Mouse (Mus musculus): ENCODE measurements around the gene Cdh5. TPM values are rescaled to one million over a fixed set of nuclear protein-coding genes. Genes with fewer than 3 reads are reported as not detected.
"Not testable (repeated sequence)": the region's sequence is repeated elsewhere in the genome, so short reads cannot be mapped to it uniquely, and the experiment has no call there.

The Cdh5 gene
- polyA plus RNA-seq, 1 experiment from 2014 or later = 9.1 TPM

GRCm38 (mm10) chr8:104098671-104099346 lies 2.6 kb upstream of the Cdh5 start:
- Histone ChIP-seq H3K4me2 (no peak overlapping the region), H3K4me3 (no peak overlapping the region), H3K4me1 (peaks cover 6% of the 10 kb centered on the region), H3K9ac (no peak overlapping the region), H3K9me3 (replicated peaks) (no peaks in the 10 kb centered on the region), H3K27me3 (no peaks in the 10 kb centered on the region), H3K27ac (no peak overlapping the region), H3K36me3 (ENCODE audit: poor library complexity, severe bottlenecking) (no peaks in the 10 kb centered on the region)
- WGBS = 40% methylated on average over 6 of the region's 6 CpGs
- ATAC-seq = peak; percentile 60

GRCm38 (mm10) chr8:104099347-104100099 lies 1.9 kb upstream of the Cdh5 start:
- no peaks in the 10 kb centered on the region for H3K9me3 ChIP-seq (replicated peaks)
- no peak overlapping the region for H3K4me2 ChIP-seq
- H3K9ac ChIP-seq = no peak overlapping the region
- no peaks in the 10 kb centered on the region for H3K27me3 ChIP-seq
- H3K27ac ChIP-seq = no peak overlapping the region
- no peaks in the 10 kb centered on the region for H3K36me3 ChIP-seq (ENCODE audit: poor library complexity, severe bottlenecking)
- H3K4me1 ChIP-seq = peaks cover 6% of the 10 kb centered on the region
- peak; percentile 39; the same call in 1 of the 2 replicates for ATAC-seq
- no peak overlapping the region for H3K4me3 ChIP-seq
- 66% methylated on average over 20 of the region's 20 CpGs for WGBS

- not testable (repeated sequence) for ATAC-seq; H3K27me3 ChIP-seq; H3K27ac ChIP-seq; H3K4me1 ChIP-seq; H3K4me3 ChIP-seq; H3K4me2 ChIP-seq; H3K9ac ChIP-seq; H3K36me3 ChIP-seq (ENCODE audit: poor library complexity, severe bottlenecking); H3K9me3 ChIP-seq (replicated peaks)
- WGBS = 95% methylated on average over 6 of the region's 6 CpGs
Measured at GRCm38 (mm10) chr8:104100724-104101123, 701 bp upstream of the Cdh5 start.

- Histone ChIP-seq H3K4me2 (no peak overlapping the region), H3K27me3 (no peaks in the 10 kb centered on the region), H3K36me3 (ENCODE audit: poor library complexity, severe bottlenecking) (no peaks in the 10 kb centered on the region), H3K9me3 (replicated peaks) (no peaks in the 10 kb centered on the region), H3K27ac (no peak overlapping the region), H3K4me3 (no peak overlapping the region), H3K4me1 (peaks cover 6% of the 10 kb centered on the region), H3K9ac (no peak overlapping the region)
- WGBS = 75% methylated on average over 7 of the region's 7 CpGs
- no peak for ATAC-seq
Measured at GRCm38 (mm10) chr8:104103462-104103861, 2.0 kb downstream of the Cdh5 start.

- H3K4me3 ChIP-seq = no peak overlapping the region
- no peak overlapping the region for H3K27ac ChIP-seq
- ATAC-seq = no peak
- H3K36me3 ChIP-seq (ENCODE audit: poor library complexity, severe bottlenecking) = no peaks in the 10 kb centered on the region
- H3K9me3 ChIP-seq (replicated peaks) = no peaks in the 10 kb centered on the region
- WGBS = 67% methylated on average over 6 of the region's 6 CpGs
- H3K4me1 ChIP-seq = no peaks in the 10 kb centered on the region
- H3K4me2 ChIP-seq = no peak overlapping the region
- H3K27me3 ChIP-seq = no peaks in the 10 kb centered on the region
- no peak overlapping the region for H3K9ac ChIP-seq
Measured at GRCm38 (mm10) chr8:104105768-104106167, 4.3 kb downstream of the Cdh5 start.

GRCm38 (mm10) chr8:104106276-104106946 lies 5.0 kb downstream of the Cdh5 start:
- no peak for ATAC-seq
- H3K27ac ChIP-seq = no peak overlapping the region
- no peak overlapping the region for H3K4me3 ChIP-seq
- no peaks in the 10 kb centered on the region for H3K27me3 ChIP-seq
- WGBS = 72% methylated on average over 7 of the region's 7 CpGs
- H3K4me2 ChIP-seq = no peak overlapping the region
- H3K36me3 ChIP-seq (ENCODE audit: poor library complexity, severe bottlenecking) = no peaks in the 10 kb centered on the region
- H3K9ac ChIP-seq = no peak overlapping the region
- H3K9me3 ChIP-seq (replicated peaks) = no peaks in the 10 kb centered on the region
- H3K4me1 ChIP-seq = no peaks in the 10 kb centered on the region

GRCm38 (mm10) chr8:104107111-104107510 lies 5.7 kb downstream of the Cdh5 start:
- Histone ChIP-seq H3K4me3 (no peak overlapping the region), H3K4me2 (no peak overlapping the region), H3K36me3 (ENCODE audit: poor library complexity, severe bottlenecking) (no peaks in the 10 kb centered on the region), H3K4me1 (no peaks in the 10 kb centered on the region), H3K9me3 (replicated peaks) (no peaks in the 10 kb centered on the region), H3K9ac (no peak overlapping the region), H3K27ac (no peak overlapping the region), H3K27me3 (no peaks in the 10 kb centered on the region)
- ATAC-seq = no peak

GRCm38 (mm10) chr8:104108048-104108447 lies 6.6 kb downstream of the Cdh5 start:
- Histone ChIP-seq H3K9me3 (replicated peaks) (no peaks in the 10 kb centered on the region), H3K4me3 (no peak overlapping the region), H3K4me1 (no peaks in the 10 kb centered on the region), H3K36me3 (ENCODE audit: poor library complexity, severe bottlenecking) (no peaks in the 10 kb centered on the region), H3K9ac (no peak overlapping the region), H3K27ac (no peak overlapping the region), H3K4me2 (no peak overlapping the region), H3K27me3 (no peaks in the 10 kb centered on the region)
- 63% methylated on average over 5 of the region's 5 CpGs for WGBS
- peak; percentile 41; the same call in 1 of the 2 replicates for ATAC-seq

GRCm38 (mm10) chr8:104110498-104111134 lies 9.2 kb downstream of the Cdh5 start:
- H3K36me3 ChIP-seq (ENCODE audit: poor library complexity, severe bottlenecking) = no peaks in the 10 kb centered on the region
- WGBS = 86% methylated on average over 10 of the region's 10 CpGs
- no peak overlapping the region for H3K9ac ChIP-seq
- H3K27ac ChIP-seq = no peak overlapping the region
- H3K4me3 ChIP-seq = no peak overlapping the region
- H3K27me3 ChIP-seq = no peaks in the 10 kb centered on the region
- no peak overlapping the region for H3K4me2 ChIP-seq
- no peaks in the 10 kb centered on the region for H3K9me3 ChIP-seq (replicated peaks)
- no peak for ATAC-seq
- H3K4me1 ChIP-seq = no peaks in the 10 kb centered on the region

- 88% methylated on average over 12 of the region's 12 CpGs for WGBS
- Histone ChIP-seq H3K4me2 (no peak overlapping the region), H3K9ac (no peak overlapping the region), H3K36me3 (ENCODE audit: poor library complexity, severe bottlenecking) (no peaks in the 10 kb centered on the region), H3K4me1 (no peaks in the 10 kb centered on the region), H3K9me3 (replicated peaks) (no peaks in the 10 kb centered on the region), H3K27me3 (no peaks in the 10 kb centered on the region), H3K4me3 (no peak overlapping the region), H3K27ac (no peak overlapping the region)
- ATAC-seq = no peak
Measured at GRCm38 (mm10) chr8:104121640-104122416, 20.4 kb downstream of the Cdh5 start.

- no peaks in the 10 kb centered on the region for H3K36me3 ChIP-seq (ENCODE audit: poor library complexity, severe bottlenecking)
- no peak overlapping the region for H3K9ac ChIP-seq
- H3K4me1 ChIP-seq = no peaks in the 10 kb centered on the region
- whole genome bisulfite sequencing = 90% methylated on average over 2 of the region's 2 CpGs
- no peaks in the 10 kb centered on the region for H3K9me3 ChIP-seq (replicated peaks)
- H3K27me3 ChIP-seq = no peaks in the 10 kb centered on the region
- no peak overlapping the region for H3K27ac ChIP-seq
- no peak overlapping the region for H3K4me2 ChIP-seq
- H3K4me3 ChIP-seq = no peak overlapping the region
- ATAC-seq = no peak
Measured at GRCm38 (mm10) chr8:104123080-104123657, 21.7 kb downstream of the Cdh5 start.

Measured in forebrain, embryonic 13.5 days (tissue).